ENCODE assay signal across 17 mouse cellular contexts in genomic region chr17:72560771-72561170, GRCm38 (mm10). TPM values are rescaled to one million over a fixed set of nuclear protein-coding genes. Genes with fewer than 3 reads are reported as not detected.
"Had no signal": no experiment of that assay in that cellular context is flagged by ENCODE, and none has a peak within 500 bp of the region (broad histone marks: within the 10 kb centered on the region; RNA-seq: fewer than 3 reads in every experiment).

No protein-coding gene starts in this region.

- DNase-seq: cerebellum, adult 9-11 months; cerebellum, postnatal 10 days; cerebellum, postnatal 14 days; cerebellum, postnatal 25 days; cerebellum, postnatal 36 days; embryo, embryonic 11 days; gastrocnemius, adult 2 months; gastrocnemius, postnatal 10 days; gastrocnemius, postnatal 14 days; gastrocnemius, postnatal 25 days; gastrocnemius, postnatal 36 days; heart, adult 18-20 months; heart, adult 2 months had no signal

RNA-seq across cellular contexts. Expression of gene Alk, which starts 43.7 kb away (rescaled TPM):
- total RNA-seq: common myeloid progenitor, adult 5-6 weeks; gastrocnemius, adult 18-20 months; gastrocnemius, adult 2 months; gastrocnemius, adult 8-10 months; granulocyte monocyte progenitor cell, adult 5-6 weeks; heart, adult 18-20 months; heart, adult 2 months had no signal
